Mouse (Mus musculus) ES-E14 (cell line): ENCODE data around the gene Tmem200a.

Experiments used
- CHD2 ChIP-seq: IDR thresholded peaks from 2 replicates; pipeline ENCODE4 v1.6.1; 2014; ENCODE audit warnings: mild to moderate bottlenecking, low read depth, low read length, inconsistent platforms
- HCFC1 ChIP-seq: IDR thresholded peaks from 2 replicates; pipeline ENCODE4 v1.6.1; 2012; ENCODE audit warnings: low read length, inconsistent platforms, borderline replicate concordance; ENCODE audit not compliant: insufficient read depth
- MAFK ChIP-seq: IDR thresholded peaks from 2 replicates; pipeline ENCODE4 v1.6.1; 2014; ENCODE audit warnings: mild to moderate bottlenecking, low read depth, low read length, inconsistent platforms; ENCODE audit not compliant: insufficient read depth
- ZC3H11A ChIP-seq: IDR thresholded peaks from 2 replicates; pipeline ENCODE4 v1.6.1; 2012; ENCODE audit warnings: low read depth, mild to moderate bottlenecking, inconsistent platforms, low read length, borderline replicate concordance
- ZNF384 ChIP-seq: IDR thresholded peaks from 2 replicates; pipeline ENCODE4 v1.6.1; 2012; ENCODE audit warnings: low read depth, low read length, inconsistent platforms

- no peak for TF ChIP-seq ZC3H11A
- TF ChIP-seq HCFC1 = no peak
- TF ChIP-seq MAFK = no peak
- TF ChIP-seq CHD2 = no peak
- TF ChIP-seq ZNF384 = no peak
Observed at GRCm38 (mm10) chr10:26103330-26103982, 24.6 kb upstream of the Tmem200a start.
